Comparison of ENCODE assay signal across 29 mouse cellular contexts in the genomic region with DNA sequence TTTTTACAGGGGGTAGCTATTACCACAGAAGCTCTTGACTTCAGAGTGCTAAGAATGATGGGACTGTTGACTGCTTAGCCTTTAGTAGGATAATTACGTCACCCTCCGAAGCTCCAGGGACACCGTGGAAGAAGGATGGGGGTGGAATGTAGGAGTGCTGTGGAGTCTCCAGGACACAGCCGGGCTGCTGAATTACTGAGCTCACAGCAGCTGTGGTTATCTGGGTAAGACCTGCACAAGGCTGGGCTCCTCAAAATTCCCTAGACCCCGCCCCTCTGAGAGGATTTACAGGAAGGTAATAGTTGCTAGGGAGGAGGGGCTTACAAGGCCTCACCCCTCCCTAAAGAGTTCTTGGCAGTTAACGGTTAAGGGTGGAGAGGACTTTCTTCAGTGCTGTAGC. TPM values are rescaled to one million over a fixed set of nuclear protein-coding genes. Genes with fewer than 3 reads are reported as not detected.
DNase-seq lines count a peak whose midpoint lies in the region; ATAC-seq and TF ChIP-seq lines count a peak whose summit lies in the region.
"Had no signal": no experiment of that assay in that cellular context is flagged by ENCODE, and none has a peak within 500 bp of the region (broad histone marks: within the 10 kb centered on the region; RNA-seq: fewer than 3 reads in every experiment).

No protein-coding gene starts in this region.

- H3K27me3 ChIP-seq in lung, postnatal 0 days (replicated peaks; ENCODE audit: insufficient read depth, low read length), result no peaks in the 10 kb centered on the region
- no peaks in the 10 kb centered on the region for H3K27me3 ChIP-seq in stomach, postnatal 0 days (ENCODE audit: control insufficient read depth, insufficient read depth, low read length)
- H3K27me3 ChIP-seq: embryonic facial prominence, embryonic 15.5 days; heart, embryonic 13.5 days; limb, embryonic 13.5 days; neural tube, embryonic 15.5 days; stomach, embryonic 15.5 days had no signal

- 40% methylated on average over 6 of the region's 6 CpGs for WGBS in lung, postnatal 0 days
- 48% methylated on average over 6 of the region's 6 CpGs for WGBS in stomach, postnatal 0 days

- no peak overlapping the region for H3K4me3 ChIP-seq in lung, postnatal 0 days (ENCODE audit: low read depth, low read length)
- H3K4me3 ChIP-seq in stomach, postnatal 0 days (ENCODE audit: low read depth, low read length), result no peak overlapping the region
- H3K4me3 ChIP-seq: embryonic facial prominence, embryonic 15.5 days; heart, embryonic 13.5 days; hindbrain, embryonic 10.5 days; layer of hippocampus, adult 2 months; limb, embryonic 13.5 days; megakaryocyte, embryonic 14.5 days; neural tube, embryonic 15.5 days; stomach, embryonic 15.5 days had no signal

- TF ChIP-seq EP300 in lung, postnatal 0 days (IDR thresholded peaks at IDR 0.05), result no peak
- TF ChIP-seq EP300 in stomach, postnatal 0 days (optimal IDR thresholded peaks at IDR 0.05), result no peak

- H3K36me3 ChIP-seq in lung, postnatal 0 days (ENCODE audit: insufficient read depth, low read length), result no peaks in the 10 kb centered on the region
- H3K36me3 ChIP-seq in stomach, postnatal 0 days (ENCODE audit: control insufficient read depth, insufficient read depth, low read length), result no peaks in the 10 kb centered on the region
- H3K36me3 ChIP-seq: embryonic facial prominence, embryonic 15.5 days; heart, embryonic 13.5 days; hindbrain, embryonic 10.5 days; limb, embryonic 13.5 days; neural tube, embryonic 15.5 days; stomach, embryonic 15.5 days had no signal

- intact Hi-C loops in heart, postnatal 25 days (cut with DNase I), result no loop called here

- H3K27ac ChIP-seq in lung, postnatal 0 days (ENCODE audit: low read length), result no peak overlapping the region
- H3K27ac ChIP-seq in stomach, postnatal 0 days (replicated peaks), result no peak overlapping the region
- H3K27ac ChIP-seq: embryonic facial prominence, embryonic 15.5 days; heart, embryonic 13.5 days; hindbrain, embryonic 10.5 days; hindbrain, postnatal 0 days; layer of hippocampus, adult 2 months; limb, embryonic 13.5 days; neural tube, embryonic 15.5 days; stomach, embryonic 15.5 days had no signal

- ATAC-seq in lung, postnatal 0 days, result peak; percentile 53
- ATAC-seq in stomach, postnatal 0 days (ENCODE audit: low FRiP score, low TSS enrichment), result peak; percentile 46
- ATAC-seq: forebrain, embryonic 16.5 days; hindbrain, postnatal 0 days; midbrain, embryonic 16.5 days had no signal

- no peaks in the 10 kb centered on the region for H3K9me3 ChIP-seq in lung, postnatal 0 days (ENCODE audit: low read length)
- H3K9me3 ChIP-seq in stomach, postnatal 0 days (ENCODE audit: control insufficient read depth, low read length), result no peaks in the 10 kb centered on the region
- H3K9me3 ChIP-seq: embryonic facial prominence, embryonic 15.5 days; heart, embryonic 13.5 days; hindbrain, embryonic 10.5 days; limb, embryonic 13.5 days; neural tube, embryonic 15.5 days; stomach, embryonic 15.5 days had no signal

- no peak overlapping the region for H3K9ac ChIP-seq in lung, postnatal 0 days (replicated peaks; ENCODE audit: low read depth)
- no peak overlapping the region for H3K9ac ChIP-seq in stomach, postnatal 0 days (ENCODE audit: low read length)
- H3K9ac ChIP-seq: embryonic facial prominence, embryonic 15.5 days; heart, embryonic 13.5 days; limb, embryonic 13.5 days; lung, embryonic 14.5 days; neural tube, embryonic 15.5 days; stomach, embryonic 15.5 days had no signal

- no peaks in the 10 kb centered on the region for H3K4me1 ChIP-seq in lung, postnatal 0 days (ENCODE audit: insufficient read depth, low read depth, low read length)
- H3K4me1 ChIP-seq in stomach, postnatal 0 days (replicated peaks; ENCODE audit: control insufficient read depth, insufficient read depth), result no peaks in the 10 kb centered on the region
- H3K4me1 ChIP-seq: embryonic facial prominence, embryonic 15.5 days; hindbrain, embryonic 10.5 days; limb, embryonic 13.5 days; neural tube, embryonic 15.5 days; stomach, embryonic 15.5 days had no signal

- DNase-seq in heart, adult 8-10 months (ENCODE audit: low spot score), result peak; percentile 8
- no peak for DNase-seq in heart, postnatal 25 days (ENCODE audit: low spot score)
- peak; percentile 43 for DNase-seq in lung, postnatal 0 days (ENCODE audit: low spot score)
- no peak for DNase-seq in lung, postnatal 10 days
- peak; percentile 28 for DNase-seq in brain, adult 2 months (ENCODE audit: low read depth, low spot score)
- no peak for DNase-seq in stomach, postnatal 0 days (ENCODE audit: low spot score)
- no peak for DNase-seq in spleen, adult 12 weeks (ENCODE audit: low spot score)
- DNase-seq: adrenal gland, postnatal 25 days; cerebellum, adult 11-12 months; cerebellum, postnatal 36 days; gastrocnemius, postnatal 10 days; kidney, adult 2 months; kidney, postnatal 14 days; layer of hippocampus, postnatal 36 days; lung, embryonic 14.5 days; right cerebral cortex, postnatal 14 days; thymus, postnatal 14 days had no signal

- TF ChIP-seq CTCF in lung, postnatal 0 days (IDR thresholded peaks at IDR 0.05), result no peak
- TF ChIP-seq CTCF in stomach, postnatal 0 days (IDR thresholded peaks at IDR 0.05; ENCODE audit: low read depth), result no peak

- H3K4me2 ChIP-seq in lung, postnatal 0 days (replicated peaks; ENCODE audit: low read depth, low read length), result no peak overlapping the region
- H3K4me2 ChIP-seq in stomach, postnatal 0 days (replicated peaks; ENCODE audit: low read depth), result no peak overlapping the region
- H3K4me2 ChIP-seq: embryonic facial prominence, embryonic 15.5 days; heart, embryonic 13.5 days; limb, embryonic 13.5 days; lung, embryonic 14.5 days; neural tube, embryonic 15.5 days; stomach, embryonic 15.5 days had no signal

RNA-seq across cellular contexts. Expression of gene Cpn1, which starts 9.7 kb away (rescaled TPM):
- under 1 TPM in 3 of 4 experiments, not detected in 1; 0.19 to 0.22 (median 0.19) TPM for total RNA-seq in heart, adult 8-10 months (2022)
- under 1 TPM; 0.16 to 0.31 TPM for total RNA-seq in heart, postnatal 25 days (2021)
- 5.0 and 5.1 TPM in 2 replicates for polyA plus RNA-seq in lung, postnatal 0 days (2015; fragmentation: Nextera tagmentation; extraction: Ambion mirVana)
- polyA plus RNA-seq in stomach, postnatal 0 days (2015; fragmentation: Nextera tagmentation; extraction: Ambion mirVana), result 45.3 and 47.4 TPM in 2 replicates
- total RNA-seq: adrenal gland, postnatal 25 days; gastrocnemius, postnatal 10 days had no signal

RNA-seq across cellular contexts. Expression of gene Dnmbp, which starts 36.7 kb away (rescaled TPM):
- 10 to 100 TPM in 1 of 4 experiments, 1 to 10 TPM in 3; 8.9 to 10.3 (median 9.2) TPM for total RNA-seq in heart, adult 8-10 months (2022)
- total RNA-seq in heart, postnatal 25 days (2021), result 1 to 10 TPM; 8.2 to 9.8 TPM
- 10.0 and 10.2 TPM in 2 replicates for polyA plus RNA-seq in lung, postnatal 0 days (2015; fragmentation: Nextera tagmentation; extraction: Ambion mirVana)
- 14.2 and 14.6 TPM in 2 replicates for polyA plus RNA-seq in stomach, postnatal 0 days (2015; fragmentation: Nextera tagmentation; extraction: Ambion mirVana)

RNA-seq across cellular contexts. Expression of gene Cyp2c23, which starts 52.3 kb away (rescaled TPM):
- total RNA-seq in heart, adult 8-10 months (2022), result not detected
- total RNA-seq in heart, postnatal 25 days (2021), result not detected
- polyA plus RNA-seq in lung, postnatal 0 days (2015; fragmentation: Nextera tagmentation; extraction: Ambion mirVana), result 0.56 and 0.80 TPM in 2 replicates
- 5.5 and 5.6 TPM in 2 replicates for polyA plus RNA-seq in stomach, postnatal 0 days (2015; fragmentation: Nextera tagmentation; extraction: Ambion mirVana)
- total RNA-seq: gastrocnemius, postnatal 10 days; hindbrain, postnatal 0 days; layer of hippocampus, adult 2 months; layer of hippocampus, postnatal 36 days had no signal
- polyA plus RNA-seq: C2C12; embryonic facial prominence, embryonic 15.5 days; forebrain, embryonic 16.5 days; hindbrain, embryonic 10.5 days; hindbrain, postnatal 0 days; midbrain, embryonic 16.5 days; neural tube, embryonic 15.5 days had no signal

Comparison
In these comparisons a context has a peak if more than half of its experiments do, and no peak if none do; other contexts are left out.
1. DNase-seq: peak in heart, adult 8-10 months (single experiment), lung, postnatal 0 days (single experiment) and brain, adult 2 months (single experiment); none in heart, postnatal 25 days (single experiment), lung, postnatal 10 days (single experiment), stomach, postnatal 0 days (single experiment) and spleen, adult 12 weeks (single experiment).